Mouse (Mus musculus): ENCODE measurements around the gene Adtrp. TPM values are rescaled to one million over a fixed set of nuclear protein-coding genes. Genes with fewer than 3 reads are reported as not detected.

The Adtrp gene
- polyA plus RNA-seq, 1 experiment from 2014 or later: not detected

- Histone ChIP-seq H3K4me3 (no peak overlapping the region), H3K27me3 (replicated peaks) (no peaks in the 10 kb centered on the region), H3K4me1 (no peaks in the 10 kb centered on the region), H3K36me3 (replicated peaks) (no peaks in the 10 kb centered on the region), H3K27ac (no peak overlapping the region), H3K9me3 (no peaks in the 10 kb centered on the region), H3K4me2 (no peak overlapping the region), H3K9ac (no peak overlapping the region)
- 76% methylated on average over 5 of the region's 5 CpGs for WGBS
- no peak for ATAC-seq (replicated peaks)
Measured at GRCm38 (mm10) chr13:41865071-41865470, 17.6 kb upstream of the Adtrp start.

GRCm38 (mm10) chr13:41860603-41861405, 13.3 kb upstream of the Adtrp start:
- peak; percentile 84 for ATAC-seq (replicated peaks)

GRCm38 (mm10) chr13:41855206-41856185, 8.0 kb upstream of the Adtrp start:
- Histone ChIP-seq H3K4me3 (no peak overlapping the region), H3K9me3 (no peaks in the 10 kb centered on the region), H3K36me3 (replicated peaks) (no peaks in the 10 kb centered on the region), H3K4me1 (peaks cover 6% of the 10 kb centered on the region), H3K9ac (no peak overlapping the region), H3K27me3 (replicated peaks) (no peaks in the 10 kb centered on the region), H3K4me2 (no peak overlapping the region), H3K27ac (no peak overlapping the region)
- no peak for ATAC-seq (replicated peaks)
- 55% methylated on average over 13 of the region's 13 CpGs for WGBS

More at GRCm38 (mm10) chr13:41860603-41861405, 13.3 kb upstream of the Adtrp start:
- no peaks in the 10 kb centered on the region for H3K4me1 ChIP-seq
- 71% methylated on average over 15 of the region's 15 CpGs for WGBS
- no peaks in the 10 kb centered on the region for H3K9me3 ChIP-seq
- H3K36me3 ChIP-seq (replicated peaks): no peaks in the 10 kb centered on the region
- H3K4me2 ChIP-seq: no peak overlapping the region
- no peak overlapping the region for H3K9ac ChIP-seq
- H3K27ac ChIP-seq: no peak overlapping the region
- H3K27me3 ChIP-seq (replicated peaks): no peaks in the 10 kb centered on the region
- no peak overlapping the region for H3K4me3 ChIP-seq

GRCm38 (mm10) chr13:41850727-41851378, 3.4 kb upstream of the Adtrp start:
- no peaks in the 10 kb centered on the region for H3K36me3 ChIP-seq (replicated peaks)
- H3K4me2 ChIP-seq: no peak overlapping the region
- H3K9ac ChIP-seq: no peak overlapping the region
- no peak for ATAC-seq (replicated peaks)
- WGBS: 38% methylated on average over 3 of the region's 3 CpGs
- H3K9me3 ChIP-seq: no peaks in the 10 kb centered on the region
- H3K4me3 ChIP-seq: no peak overlapping the region
- H3K4me1 ChIP-seq: peaks cover 7% of the 10 kb centered on the region
- no peaks in the 10 kb centered on the region for H3K27me3 ChIP-seq (replicated peaks)
- H3K27ac ChIP-seq: peak overlapping the region; percentile 10; the same call in 1 of the 2 replicates

- Histone ChIP-seq H3K4me3 (no peak overlapping the region), H3K36me3 (replicated peaks) (no peaks in the 10 kb centered on the region), H3K4me1 (peaks cover 7% of the 10 kb centered on the region), H3K9ac (no peak overlapping the region), H3K4me2 (no peak overlapping the region), H3K27me3 (replicated peaks) (no peaks in the 10 kb centered on the region), H3K9me3 (no peaks in the 10 kb centered on the region), H3K27ac (no peak overlapping the region)
- WGBS: 89% methylated on average over 5 of the region's 5 CpGs
- ATAC-seq (replicated peaks): no peak
Measured at GRCm38 (mm10) chr13:41846516-41846915, 968 bp downstream of the Adtrp start.

- no peaks in the 10 kb centered on the region for H3K9me3 ChIP-seq
- no peak overlapping the region for H3K4me3 ChIP-seq
- H3K27ac ChIP-seq: no peak overlapping the region
- H3K4me1 ChIP-seq: no peaks in the 10 kb centered on the region
- no peak overlapping the region for H3K4me2 ChIP-seq
- no peaks in the 10 kb centered on the region for H3K36me3 ChIP-seq (replicated peaks)
- no peak for ATAC-seq (replicated peaks)
- 89% methylated on average over 5 of the region's 5 CpGs for WGBS
- H3K9ac ChIP-seq: no peak overlapping the region
- H3K27me3 ChIP-seq (replicated peaks): no peaks in the 10 kb centered on the region
Measured at GRCm38 (mm10) chr13:41845013-41845412, 2.5 kb downstream of the Adtrp start.

GRCm38 (mm10) chr13:41844071-41844470, 3.4 kb downstream of the Adtrp start:
- no peak for ATAC-seq (replicated peaks)
- H3K36me3 ChIP-seq (replicated peaks): no peaks in the 10 kb centered on the region
- no peaks in the 10 kb centered on the region for H3K9me3 ChIP-seq
- H3K9ac ChIP-seq: no peak overlapping the region
- no peaks in the 10 kb centered on the region for H3K4me1 ChIP-seq
- H3K4me3 ChIP-seq: no peak overlapping the region
- no peak overlapping the region for H3K4me2 ChIP-seq
- H3K27me3 ChIP-seq (replicated peaks): no peaks in the 10 kb centered on the region
- 92% methylated on average over 4 of the region's 4 CpGs for WGBS
- no peak overlapping the region for H3K27ac ChIP-seq

- WGBS: 89% methylated on average over 8 of the region's 8 CpGs
- H3K4me2 ChIP-seq: no peak overlapping the region
- H3K9me3 ChIP-seq: no peaks in the 10 kb centered on the region
- H3K4me1 ChIP-seq: no peaks in the 10 kb centered on the region
- H3K27me3 ChIP-seq (replicated peaks): no peaks in the 10 kb centered on the region
- H3K27ac ChIP-seq: no peak overlapping the region
- no peak overlapping the region for H3K9ac ChIP-seq
- H3K36me3 ChIP-seq (replicated peaks): no peaks in the 10 kb centered on the region
- no peak overlapping the region for H3K4me3 ChIP-seq
- ATAC-seq (replicated peaks): no peak
Measured at GRCm38 (mm10) chr13:41833614-41834139, 13.8 kb downstream of the Adtrp start.

- no peak overlapping the region for H3K9ac ChIP-seq
- H3K27me3 ChIP-seq (replicated peaks): no peaks in the 10 kb centered on the region
- no peaks in the 10 kb centered on the region for H3K36me3 ChIP-seq (replicated peaks)
- no peak for ATAC-seq (replicated peaks)
- WGBS: 94% methylated on average over 8 of the region's 8 CpGs
- no peak overlapping the region for H3K27ac ChIP-seq
- no peak overlapping the region for H3K4me2 ChIP-seq
- no peak overlapping the region for H3K4me3 ChIP-seq
- H3K9me3 ChIP-seq: no peaks in the 10 kb centered on the region
- H3K4me1 ChIP-seq: no peaks in the 10 kb centered on the region
Measured at GRCm38 (mm10) chr13:41828296-41828754, 19.2 kb downstream of the Adtrp start.

GRCm38 (mm10) chr13:41827581-41827980, 19.9 kb downstream of the Adtrp start:
- no peaks in the 10 kb centered on the region for H3K9me3 ChIP-seq
- no peak overlapping the region for H3K4me2 ChIP-seq
- WGBS: 91% methylated on average over 5 of the region's 5 CpGs
- no peak overlapping the region for H3K9ac ChIP-seq
- ATAC-seq (replicated peaks): no peak
- H3K27ac ChIP-seq: no peak overlapping the region
- H3K4me3 ChIP-seq: no peak overlapping the region
- H3K4me1 ChIP-seq: no peaks in the 10 kb centered on the region
- no peaks in the 10 kb centered on the region for H3K27me3 ChIP-seq (replicated peaks)
- H3K36me3 ChIP-seq (replicated peaks): no peaks in the 10 kb centered on the region

GRCm38 (mm10) chr13:41825379-41825966, 22.0 kb downstream of the Adtrp start:
- Histone ChIP-seq H3K4me3 (no peak overlapping the region), H3K36me3 (replicated peaks) (no peaks in the 10 kb centered on the region), H3K27me3 (replicated peaks) (no peaks in the 10 kb centered on the region), H3K9ac (no peak overlapping the region), H3K4me2 (no peak overlapping the region), H3K4me1 (no peaks in the 10 kb centered on the region), H3K27ac (no peak overlapping the region), H3K9me3 (no peaks in the 10 kb centered on the region)
- no peak for ATAC-seq (replicated peaks)
- 80% methylated on average over 11 of the region's 11 CpGs for WGBS

All from midbrain, embryonic 15.5 days (tissue).